Mouse (Mus musculus) right cerebral cortex, postnatal 14 days (tissue): ENCODE data around the gene Atp6v0e.

Experiments
- DNase-seq: peaks from one replicate; pipeline ENCODE4 v3.0.0; 2022

Gene Atp6v0e

DNA sequence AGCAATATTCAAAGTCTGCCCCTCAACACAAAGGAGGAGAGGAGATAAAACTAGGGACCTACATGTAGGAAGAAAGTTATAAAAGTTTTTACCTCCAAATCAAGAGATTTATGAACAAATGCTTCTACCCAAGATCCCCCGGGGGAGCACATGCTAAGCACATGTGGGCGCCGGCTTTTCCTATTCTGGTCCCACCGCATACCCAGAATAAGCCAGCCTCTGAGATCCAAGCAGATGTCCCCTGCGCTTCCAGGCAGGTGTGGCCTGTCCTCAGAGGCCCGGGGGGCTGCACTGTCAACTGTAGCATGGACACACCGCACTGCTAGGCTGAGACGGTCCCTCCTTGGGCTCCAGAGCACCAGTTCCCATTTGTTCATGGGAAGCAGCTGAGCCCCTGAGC, 19.6 kb upstream of the Atp6v0e start:
- DNase-seq: no peak

DNA sequence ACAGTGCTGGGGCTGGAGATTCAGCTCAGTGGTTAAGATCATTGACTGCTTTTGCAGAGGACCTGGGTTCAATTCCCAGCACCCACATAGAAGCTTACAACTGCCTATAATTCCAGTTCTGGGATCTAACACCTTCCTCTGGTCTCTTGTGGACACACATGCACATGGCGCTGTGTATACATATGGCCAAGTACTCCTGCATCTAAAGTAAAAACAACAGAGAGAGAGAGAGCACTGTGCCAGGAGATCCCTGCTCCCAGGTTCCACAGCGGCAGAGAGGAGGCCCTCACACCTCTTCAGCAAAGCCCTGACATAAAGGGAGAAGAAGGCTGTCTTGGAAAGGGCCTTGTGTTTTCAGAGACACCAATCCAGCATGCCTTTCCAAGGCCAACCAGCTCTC, 19.0 kb upstream of the Atp6v0e start:
- no peak for DNase-seq

DNA sequence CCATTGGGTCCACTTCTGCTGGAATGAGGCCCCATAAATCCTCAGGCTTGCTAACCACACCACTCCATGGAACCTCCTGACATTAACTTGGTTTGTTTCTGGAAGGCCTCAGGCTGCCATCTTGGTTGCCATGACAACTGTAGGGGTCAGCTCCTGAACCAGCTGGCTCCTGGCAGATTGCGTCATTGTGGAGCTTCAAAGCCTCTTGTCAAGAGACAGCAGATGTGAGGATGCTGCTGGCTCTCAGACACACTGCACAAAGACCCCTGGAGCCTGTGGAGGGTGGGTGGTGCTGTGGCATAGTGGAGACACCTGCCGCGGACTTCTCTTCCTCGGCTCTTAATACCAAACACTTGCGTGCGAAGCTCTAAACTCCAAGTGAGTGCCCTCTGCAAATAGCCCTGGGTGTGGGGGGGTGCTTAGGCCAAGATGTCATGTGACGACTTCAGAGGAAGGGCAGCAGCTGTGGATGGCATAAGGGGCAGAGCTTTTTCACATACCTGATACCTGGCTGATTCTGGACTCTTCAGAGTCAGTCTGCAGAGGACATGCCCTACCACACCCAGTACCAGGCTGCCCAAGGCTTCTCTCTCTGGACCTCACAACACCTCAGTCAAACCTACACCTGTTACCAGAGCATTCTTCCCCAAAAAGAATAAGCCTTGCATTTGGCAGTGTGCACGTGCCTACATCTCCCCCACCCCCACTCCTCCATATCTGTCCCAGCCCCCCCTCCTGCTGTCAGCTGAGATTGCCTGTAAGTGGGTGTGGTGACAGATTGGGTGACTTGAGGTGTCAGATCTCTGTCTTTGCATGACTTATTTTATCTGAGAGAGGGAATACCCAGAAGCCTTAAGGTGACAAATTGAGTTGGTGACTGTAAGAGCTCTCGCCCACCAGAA, 18.3 kb upstream of the Atp6v0e start:
- DNase-seq: no peak

DNA sequence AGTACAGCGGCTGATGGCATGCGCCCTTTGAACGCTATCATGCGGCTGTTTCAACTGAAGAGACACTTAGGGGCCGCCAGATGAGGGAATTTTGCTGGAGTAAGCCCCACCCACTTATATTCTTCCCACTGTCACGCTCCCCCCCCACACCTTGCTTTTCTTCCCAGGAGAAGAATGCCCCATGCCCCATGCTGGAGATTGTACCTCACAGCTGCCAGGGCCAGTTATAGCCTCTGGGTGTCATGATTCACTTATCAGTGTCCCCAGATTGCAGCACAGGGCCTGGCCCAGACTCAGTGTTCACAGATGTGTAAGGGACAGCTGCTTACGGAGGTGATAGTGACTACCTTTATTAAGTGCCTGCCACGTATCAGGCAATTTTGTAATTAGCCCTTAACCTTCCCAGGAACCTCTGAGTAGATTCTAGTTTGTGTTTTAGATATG, 17.6 kb upstream of the Atp6v0e start:
- no peak for DNase-seq

DNA sequence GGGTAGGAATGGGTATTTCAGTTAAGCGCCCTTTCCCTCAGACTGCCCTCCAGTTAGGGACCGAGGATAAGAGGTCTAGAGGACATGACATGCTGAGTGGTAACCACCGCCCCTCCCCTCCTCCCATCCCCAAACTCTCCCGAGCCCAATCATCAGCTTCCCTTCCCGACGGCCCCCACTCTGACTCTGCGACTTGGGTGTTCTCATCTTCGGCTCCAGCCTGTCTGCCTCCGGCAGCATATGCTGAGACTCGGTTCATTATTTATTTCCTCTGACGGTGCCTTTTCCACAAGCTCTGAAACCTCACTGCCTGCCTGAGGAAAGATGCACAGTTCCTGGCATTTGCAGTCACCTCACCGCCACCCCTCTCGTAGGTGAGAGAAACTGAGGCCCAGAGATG, 15.7 kb upstream of the Atp6v0e start:
- no peak for DNase-seq

DNA sequence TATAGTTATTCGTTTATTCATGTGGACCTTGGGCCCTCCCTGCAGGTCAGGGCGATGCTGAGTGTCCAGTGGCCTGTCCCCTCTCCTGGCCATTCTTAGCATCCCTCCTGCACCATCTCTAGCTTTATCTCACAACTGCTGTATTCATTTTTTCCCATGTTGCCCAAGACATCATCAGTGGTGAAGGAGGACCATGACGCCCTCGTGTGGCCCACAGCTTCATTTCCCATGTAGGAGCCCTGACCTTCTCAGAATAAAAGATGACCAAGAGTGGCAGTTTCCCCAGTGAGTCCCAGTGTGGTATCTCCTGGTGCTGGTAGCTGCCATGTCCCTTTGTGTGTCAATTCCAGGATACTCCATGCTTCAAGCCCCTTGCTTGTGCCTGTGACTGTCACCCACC, 13.5 kb upstream of the Atp6v0e start:
- DNase-seq: no peak

DNA sequence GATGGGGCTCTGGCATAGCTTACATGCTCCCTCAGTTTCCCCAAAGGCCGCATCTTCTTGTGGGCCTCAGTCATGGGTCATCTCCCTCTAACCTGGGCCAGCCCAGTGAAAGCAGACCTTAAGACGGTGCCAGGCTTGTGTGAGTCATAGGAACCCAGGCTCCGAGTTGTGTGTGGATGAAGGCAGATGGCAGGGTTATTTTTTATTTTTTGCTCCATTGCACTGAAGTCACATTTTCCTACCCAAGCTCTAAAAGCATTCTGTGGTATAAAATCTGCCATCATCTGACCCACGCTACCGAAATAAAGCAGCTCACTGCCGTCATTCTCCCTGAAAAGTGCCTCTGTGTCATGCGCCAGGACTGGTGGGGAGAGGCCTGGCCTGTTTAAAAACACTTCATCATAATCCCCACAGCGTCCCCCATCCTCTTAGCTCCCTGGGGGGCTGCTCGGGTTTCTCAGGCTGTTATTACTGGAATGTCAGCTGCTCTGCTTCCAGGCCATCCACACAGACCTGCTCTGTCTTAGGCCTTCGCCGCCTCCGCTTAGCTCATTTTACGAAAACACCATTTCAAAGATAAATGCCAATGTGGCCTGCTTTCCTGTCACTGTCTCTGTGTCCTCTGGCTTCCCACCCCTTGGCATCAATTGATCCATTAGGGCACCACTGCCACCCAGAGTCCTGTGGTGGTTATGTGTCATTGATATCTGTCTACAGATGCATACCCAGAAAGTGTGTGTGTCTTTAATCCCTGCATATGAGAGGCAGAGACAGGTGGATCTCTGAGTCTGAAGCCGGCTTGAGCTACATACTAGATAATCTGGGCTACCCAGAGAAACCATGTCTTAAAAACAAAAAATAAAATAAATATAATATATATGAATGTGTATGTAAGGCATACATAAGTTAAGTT, 12.3 kb upstream of the Atp6v0e start:
- DNase-seq: no peak

DNA sequence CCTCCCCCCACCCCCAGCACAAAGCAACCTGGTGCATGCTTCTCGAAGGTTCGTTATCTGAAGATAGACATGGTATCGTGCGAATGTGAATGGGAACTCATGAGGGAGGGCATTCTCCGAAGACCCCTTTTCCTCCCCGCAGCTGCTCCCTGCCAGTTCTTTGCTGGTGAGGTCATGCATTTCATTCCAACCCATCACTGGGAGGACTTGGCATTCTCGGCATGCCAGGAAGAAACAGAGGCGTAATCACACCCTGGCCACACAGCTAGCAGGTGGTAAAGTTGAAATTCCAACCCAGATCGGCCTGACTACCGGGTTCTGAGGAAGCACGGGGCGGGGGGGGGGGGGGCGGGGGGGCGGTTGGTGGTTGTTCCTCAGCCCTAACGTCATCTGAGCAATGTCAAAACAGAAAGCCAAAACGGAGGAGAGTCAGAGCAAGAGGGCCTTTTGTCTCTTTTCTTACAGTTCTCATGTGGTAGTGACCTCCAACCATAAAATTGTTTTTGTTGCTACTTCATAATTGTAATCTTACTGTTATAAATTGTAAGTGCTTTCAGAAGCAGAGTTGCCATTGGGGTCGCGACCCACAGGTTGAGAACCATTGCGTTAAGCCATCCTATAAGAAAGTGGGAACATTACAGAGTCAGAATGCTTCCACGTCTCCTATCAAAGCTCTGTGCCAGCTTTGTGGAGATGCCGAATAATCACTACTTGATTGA, 4.0 kb upstream of the Atp6v0e start:
- DNase-seq: no peak

DNA sequence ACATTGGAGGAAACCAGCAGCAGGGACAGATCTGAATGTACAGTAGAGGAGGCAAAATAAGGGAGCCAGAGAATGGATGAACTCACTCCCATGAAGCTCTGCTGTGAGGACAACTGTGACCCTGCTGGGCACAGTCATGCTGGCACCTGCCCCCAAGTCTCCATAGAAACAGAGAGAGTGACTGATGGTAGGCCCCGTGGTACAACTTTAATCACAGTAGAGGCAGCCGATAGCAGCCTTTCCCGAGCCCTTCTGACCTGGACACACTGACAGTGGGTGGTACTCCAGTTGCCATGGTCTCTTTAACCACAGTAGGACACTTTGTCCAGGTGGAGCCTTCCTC, 3.5 kb upstream of the Atp6v0e start:
- DNase-seq: no peak

DNA sequence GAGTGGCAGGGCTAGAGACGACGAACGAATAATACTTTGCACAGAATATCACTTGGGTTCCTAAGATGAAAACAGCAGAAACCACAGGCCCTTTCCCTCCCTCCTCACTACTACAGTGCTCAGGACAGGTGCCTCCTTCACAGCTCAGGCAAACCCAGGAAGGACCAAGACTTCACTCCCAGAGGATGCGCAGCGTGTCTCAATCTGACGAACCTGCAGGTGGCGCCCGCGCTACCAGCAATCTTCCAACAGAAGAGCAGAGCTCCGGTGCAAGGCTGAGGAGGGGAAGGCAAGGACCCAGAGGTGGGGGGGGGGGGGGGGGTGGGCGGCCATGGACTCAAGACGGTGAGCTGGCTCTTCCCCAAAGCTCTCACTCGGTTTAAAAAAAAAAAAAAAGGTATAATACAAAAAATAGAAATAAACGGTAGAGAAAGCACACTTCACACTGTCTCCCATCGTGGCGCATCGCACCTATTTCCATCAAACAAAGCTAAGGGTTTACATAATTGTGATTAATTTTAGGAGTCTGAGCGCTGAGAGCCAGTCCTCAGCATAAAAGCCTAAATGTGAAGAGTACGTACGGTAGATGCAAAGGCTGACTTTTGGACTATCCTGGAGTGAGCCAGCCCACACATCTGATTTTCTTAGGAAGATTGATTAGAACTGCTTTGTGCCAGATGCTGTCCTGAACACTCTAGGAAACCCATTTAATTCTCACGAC, 2.7 kb upstream of the Atp6v0e start:
- DNase-seq: peak; percentile 87

DNA sequence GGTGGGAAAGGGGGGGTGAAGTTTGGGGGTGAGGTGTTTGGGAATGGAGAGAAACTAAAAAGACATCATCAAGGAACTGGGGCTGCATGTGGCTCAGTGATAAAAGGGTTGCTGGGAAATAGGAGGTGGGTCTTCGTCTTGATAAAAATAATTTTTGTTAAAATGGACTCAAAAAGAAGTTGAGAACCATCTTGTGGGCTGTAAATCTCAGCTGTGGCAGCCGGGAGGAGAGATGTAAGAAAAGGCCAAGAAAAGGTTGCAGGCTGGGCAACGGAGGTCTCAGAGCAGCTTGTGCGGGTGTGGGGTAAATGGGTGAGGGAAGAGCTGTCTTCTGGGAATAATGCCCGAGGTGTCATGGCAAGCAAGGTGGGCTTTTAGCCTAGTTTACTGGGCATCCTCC, 827 bp upstream of the Atp6v0e start:
- no peak for DNase-seq

DNA sequence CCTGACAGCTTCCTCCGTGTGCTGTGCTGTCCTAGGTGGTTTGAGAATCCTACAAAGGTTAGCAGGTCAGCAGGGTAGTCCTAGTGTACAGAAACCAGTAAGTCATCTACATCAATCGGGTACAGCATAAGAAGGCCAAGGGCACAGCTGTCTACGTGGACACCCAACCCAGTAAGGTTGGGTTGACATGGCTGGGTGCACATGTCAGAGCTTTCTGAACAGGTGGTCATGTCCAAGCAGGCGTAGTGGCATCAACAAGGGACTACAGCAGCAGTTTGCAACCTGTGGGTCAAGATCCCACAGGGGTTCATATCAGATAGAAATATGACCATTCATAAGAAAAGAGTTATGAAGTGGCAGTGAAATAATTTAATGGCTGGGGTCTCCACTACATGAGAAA, 2.6 kb downstream of the Atp6v0e start:
- DNase-seq: no peak

DNA sequence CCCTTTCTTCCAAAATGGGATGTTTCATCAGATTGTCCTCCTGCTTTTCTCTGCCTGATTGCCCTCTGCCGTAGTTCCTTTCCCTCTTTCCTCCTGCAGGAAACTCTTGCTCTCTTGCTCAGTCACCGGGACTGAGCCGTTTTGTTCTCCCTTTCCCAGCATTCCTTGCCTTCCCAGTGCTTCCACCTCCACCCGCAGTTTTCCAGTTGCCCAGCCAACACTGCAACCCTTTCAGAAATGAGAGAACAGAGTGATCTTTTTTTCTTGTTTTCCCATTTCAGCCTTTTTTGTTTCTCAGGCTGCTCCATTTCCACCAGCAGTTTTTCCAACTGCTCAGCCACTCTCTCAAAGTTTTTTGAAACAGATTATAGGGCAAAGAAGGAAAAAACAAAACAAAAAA, 8.2 kb downstream of the Atp6v0e start:
- DNase-seq: no peak

DNA sequence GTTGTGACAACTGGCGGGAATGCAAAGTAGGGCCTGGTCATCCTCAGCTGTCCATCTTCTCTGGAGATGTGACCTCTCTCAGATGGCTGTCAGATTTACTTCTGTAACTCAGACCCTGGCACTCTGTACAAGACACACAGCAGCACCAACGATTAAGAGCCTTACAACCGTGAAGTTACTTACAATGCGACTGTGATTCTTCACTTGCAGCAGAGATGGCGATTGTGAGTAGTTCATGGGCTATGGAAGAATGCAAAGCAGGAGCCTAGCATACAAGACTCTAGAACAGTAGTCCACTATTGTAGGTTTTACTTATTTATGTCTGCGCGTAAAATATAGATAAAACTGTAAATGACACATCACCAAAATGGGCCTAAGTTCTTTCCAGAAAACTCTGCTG, 12.8 kb downstream of the Atp6v0e start:
- no peak for DNase-seq

DNA sequence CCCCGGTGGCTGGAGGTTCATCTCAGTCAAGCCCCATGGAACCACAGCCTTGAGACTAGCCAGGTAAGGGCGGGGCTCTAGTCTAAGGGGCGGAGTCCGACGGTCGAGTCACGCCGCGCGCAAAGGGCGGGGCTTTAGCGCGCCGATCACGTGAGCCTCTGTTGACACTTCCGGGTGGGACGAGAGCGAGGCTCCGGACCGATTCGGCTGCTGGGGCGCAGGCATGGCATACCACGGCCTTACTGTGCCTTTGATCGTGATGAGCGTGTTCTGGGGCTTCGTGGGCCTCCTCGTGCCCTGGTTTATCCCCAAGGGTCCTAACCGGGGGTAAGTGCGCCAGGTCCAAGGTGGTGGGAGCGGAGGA, 13.2 kb downstream of the Atp6v0e start:
- peak; percentile 89 for DNase-seq

DNA sequence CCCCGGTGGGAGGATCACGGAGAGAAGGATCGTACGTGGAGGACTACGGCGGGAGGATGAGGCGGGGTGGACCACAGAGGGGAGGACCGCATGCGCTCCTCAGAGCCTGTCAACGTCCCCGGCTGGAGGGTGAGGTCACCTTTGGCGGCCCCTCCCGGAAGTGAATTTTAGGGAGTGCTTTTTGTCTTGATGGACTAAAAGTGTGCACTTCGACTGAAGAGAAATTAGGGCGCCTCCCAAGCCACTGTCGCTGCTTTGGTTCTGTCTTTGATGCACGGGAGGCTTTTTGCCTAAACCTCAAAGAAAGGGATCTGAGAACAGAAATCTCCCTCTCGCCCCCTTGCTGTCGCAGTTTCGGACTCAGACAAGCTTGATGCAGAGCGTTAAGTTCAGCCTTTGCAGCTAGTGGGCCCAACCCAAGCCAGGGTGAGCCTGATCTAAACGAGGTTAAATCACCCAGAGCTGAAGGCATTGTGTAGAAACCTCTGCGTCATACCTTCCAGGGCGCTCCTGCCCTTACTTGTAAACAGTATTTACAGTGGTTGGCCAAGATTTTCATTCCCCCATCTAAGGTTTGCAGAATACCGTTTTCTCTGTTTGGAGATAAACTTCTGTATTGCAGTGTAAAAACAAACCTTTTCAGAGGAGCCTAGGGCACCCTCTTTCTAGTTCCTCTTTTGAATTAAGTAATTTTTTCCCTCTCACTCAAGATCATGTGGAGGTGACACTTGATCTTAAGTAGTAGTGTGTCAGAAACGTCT, 13.8 kb downstream of the Atp6v0e start:
- peak; percentile 63 for DNase-seq

DNA sequence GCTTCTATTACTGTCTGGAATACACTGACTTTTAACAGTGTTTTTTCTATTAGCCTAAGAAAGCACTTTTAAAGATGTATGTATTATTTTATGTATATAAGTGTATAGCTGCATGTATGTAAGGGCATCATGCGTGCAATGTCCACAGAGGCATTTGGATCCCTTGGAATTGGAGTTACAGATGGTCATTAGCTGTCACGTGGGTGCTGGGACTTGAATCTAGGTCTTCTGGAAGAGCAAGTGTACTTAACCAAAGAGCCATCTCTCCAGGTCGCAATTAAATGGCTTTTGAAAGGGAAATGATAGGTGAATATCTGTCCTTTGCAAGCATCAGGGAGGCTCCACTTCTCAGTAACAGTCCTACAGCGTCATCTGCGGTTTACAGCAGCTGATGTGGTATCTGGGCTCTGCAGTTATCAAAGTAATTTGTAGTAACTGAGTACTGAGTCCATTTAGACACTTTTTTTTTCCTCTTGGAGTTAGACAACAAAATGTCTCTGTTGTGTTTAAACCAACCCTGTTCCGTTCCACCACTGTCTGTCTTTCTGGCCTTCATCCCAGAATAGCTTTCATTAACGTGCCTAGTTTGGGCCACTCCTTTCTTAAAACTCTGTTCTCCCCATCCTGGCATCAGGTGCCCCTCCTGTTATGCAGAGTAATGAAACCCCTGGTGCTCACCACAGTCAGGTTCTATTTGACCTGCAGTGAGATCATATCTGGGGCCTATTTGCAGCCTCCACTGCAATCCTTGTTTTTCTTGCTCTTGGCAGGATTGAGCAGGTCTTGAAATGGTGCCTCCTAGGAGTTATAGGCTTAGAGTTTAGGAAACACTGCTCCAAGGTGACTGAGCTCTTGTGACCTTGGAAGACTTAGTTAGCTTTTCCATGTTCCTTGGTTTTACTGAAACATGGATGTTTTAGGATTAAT, 14.9 kb downstream of the Atp6v0e start:
- DNase-seq: no peak

DNA sequence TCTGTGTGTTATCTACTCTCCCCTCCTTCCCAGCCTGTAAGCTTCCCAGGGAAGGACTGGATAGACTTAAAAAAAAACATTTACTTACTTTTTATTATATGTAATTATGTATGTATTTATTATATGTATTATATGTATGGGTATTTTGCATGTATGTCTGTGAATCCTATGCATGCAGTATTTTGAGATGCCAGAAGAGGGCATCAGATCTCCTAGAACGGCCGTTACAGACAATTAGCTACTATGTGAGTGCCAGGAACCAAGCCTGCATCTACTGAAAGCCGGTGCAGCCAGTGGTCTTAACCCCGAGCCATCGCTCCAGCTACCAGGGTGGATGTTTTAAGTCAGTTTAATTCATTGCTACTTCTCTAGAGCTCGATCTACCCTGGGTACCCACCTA, 18.2 kb downstream of the Atp6v0e start:
- DNase-seq: no peak

DNA sequence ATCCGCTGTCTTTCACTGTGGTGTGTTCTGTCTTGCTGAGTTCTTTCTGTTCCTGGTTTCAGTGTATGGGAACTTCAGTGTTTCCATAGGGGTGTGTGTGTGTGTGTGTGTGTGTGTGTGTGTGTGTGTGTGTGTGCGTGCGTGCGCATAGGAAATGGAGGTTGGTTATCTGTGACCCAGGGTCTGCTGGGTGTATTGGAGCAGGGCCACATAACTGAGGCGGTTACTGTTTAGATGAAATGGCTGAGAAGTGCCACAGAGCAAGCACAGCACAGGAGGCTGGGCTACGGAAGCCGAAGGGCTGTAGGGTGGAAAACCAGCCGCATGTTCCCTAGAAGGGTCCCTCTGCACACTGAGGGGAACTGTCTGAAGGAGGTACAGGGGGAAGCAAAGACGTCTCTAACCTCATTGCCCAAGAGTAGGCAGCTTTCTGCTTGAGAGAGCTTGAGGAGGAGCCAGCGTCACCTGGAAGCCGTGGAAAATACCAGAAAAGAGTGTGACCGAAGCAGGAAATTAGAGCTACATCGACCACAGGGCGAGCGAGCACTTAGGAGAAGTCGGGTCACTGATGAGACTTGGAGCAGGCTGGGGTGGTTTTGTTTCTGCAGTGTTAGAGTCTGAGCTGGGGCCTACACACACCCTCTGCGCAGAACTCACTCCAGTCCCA, 23.4 kb downstream of the Atp6v0e start:
- DNase-seq: no peak
